Mouse (Mus musculus) testis, postnatal 14 days (tissue): ENCODE data around the gene Lsm14a.

Source experiments
- DNase-seq: peaks from one replicate; pipeline ENCODE4 v3.0.0; 2021; ENCODE audit warnings: low spot score

Lsm14a gene

GRCm38 (mm10) chr7:34312786-34313442 lies 80.2 kb downstream of the Lsm14a start:
- DNase-seq = peak; percentile 73

DNA sequence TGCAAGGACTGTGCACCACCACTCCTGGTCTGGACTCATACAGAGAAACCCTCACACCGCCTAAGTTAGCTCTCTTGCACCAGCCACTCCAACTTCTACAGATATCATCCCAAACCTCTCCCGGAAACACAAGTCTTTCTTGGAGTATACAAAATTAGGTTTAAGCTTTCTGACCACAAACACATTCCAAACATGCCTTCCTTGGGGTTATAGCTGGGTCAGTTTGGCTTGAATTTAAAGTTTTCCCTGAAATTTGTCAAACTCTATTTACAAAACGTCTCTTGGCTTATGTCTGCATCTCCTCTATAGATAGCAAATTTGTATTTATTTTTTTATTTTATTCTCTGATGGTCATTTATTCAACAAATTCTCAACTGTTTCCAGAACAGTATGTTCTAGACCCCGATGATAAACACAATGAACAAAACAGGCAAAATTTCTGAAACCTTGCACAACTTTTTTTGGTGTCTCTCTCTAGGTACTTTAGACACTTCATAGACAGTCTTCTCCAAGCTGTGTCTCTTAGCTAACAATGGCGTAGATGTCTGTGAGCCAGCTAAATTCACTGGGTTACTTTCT lies 83.8 kb downstream of the Lsm14a start:
- no peak for DNase-seq

DNA sequence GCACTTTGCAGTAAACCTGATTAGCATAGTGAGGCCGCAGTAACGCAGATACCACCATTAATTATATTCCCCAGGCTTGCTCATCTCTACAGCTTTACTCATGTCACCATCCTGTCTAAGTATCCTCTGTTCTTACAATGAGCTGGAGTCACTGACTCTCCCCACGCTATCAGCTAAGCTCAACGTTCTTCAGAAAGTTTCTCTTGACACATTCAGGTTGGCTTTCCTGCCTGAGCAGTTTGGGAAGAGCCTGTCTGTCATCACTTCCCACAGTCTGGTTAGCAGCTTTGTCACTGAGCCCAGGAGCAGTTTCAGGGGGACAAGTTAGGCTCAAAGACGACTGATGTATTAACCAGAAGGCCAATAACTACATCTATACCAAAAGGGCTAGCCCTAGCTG lies 84.5 kb downstream of the Lsm14a start:
- no peak for DNase-seq

DNA sequence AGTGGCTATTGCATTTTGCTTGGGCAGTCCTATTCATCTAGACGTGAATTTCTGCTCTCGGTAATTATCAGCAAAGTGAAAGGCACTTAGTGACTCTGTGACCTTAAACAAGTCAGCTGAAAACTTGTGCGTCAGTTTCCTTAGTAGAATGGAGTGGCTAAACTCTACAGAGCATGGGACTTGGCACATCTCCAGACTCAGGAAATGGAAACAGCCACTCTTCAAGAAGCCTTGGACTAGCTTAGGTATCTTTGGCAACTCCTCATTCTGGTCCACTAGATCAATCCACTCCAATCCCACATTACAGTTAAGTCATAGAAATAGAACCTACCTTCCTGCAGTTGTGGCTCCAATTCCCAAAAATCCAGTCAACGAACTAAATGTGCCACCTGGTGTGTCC lies 87.7 kb downstream of the Lsm14a start:
- no peak for DNase-seq

- DNase-seq = no peak
These were observed 90.5 kb downstream of the Lsm14a start for GRCm38 (mm10) chr7:34302651-34303050.

- no peak for DNase-seq
These were observed 91.2 kb downstream of the Lsm14a start for GRCm38 (mm10) chr7:34301952-34302351.

DNA sequence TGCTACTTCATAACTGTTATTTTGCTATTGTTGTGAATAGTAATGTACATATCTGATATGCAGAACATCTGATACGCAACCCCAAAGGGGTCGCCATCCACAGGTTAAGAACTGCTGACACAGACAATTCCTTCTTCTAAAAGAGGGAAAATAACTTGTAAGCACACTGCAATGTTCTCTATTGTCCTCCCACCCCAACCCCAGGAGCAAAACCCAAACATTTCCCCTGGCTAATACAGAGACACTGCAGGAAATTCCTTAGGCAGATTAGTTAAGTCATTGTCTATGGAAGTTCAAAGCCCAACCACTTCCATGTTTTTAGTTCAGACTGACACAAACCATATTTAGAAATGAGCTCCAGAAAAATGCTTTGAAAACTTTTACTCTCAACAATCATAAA lies 94.3 kb downstream of the Lsm14a start:
- no peak for DNase-seq

GRCm38 (mm10) chr7:34296124-34296523 lies 97.0 kb downstream of the Lsm14a start:
- no peak for DNase-seq
